Mouse (Mus musculus) heart, embryonic 11.5 days (tissue): ENCODE results near the gene Trim8. TPM values are rescaled to one million over a fixed set of nuclear protein-coding genes. Genes with fewer than 3 reads are reported as not detected.
A peak's percentile ranks its signal among the peaks of the same experiment; 100 is the strongest.

ENCODE experiments used
- ATAC-seq: fragments of 200-750 bp; cut with Nextera tagmentation; replicated peaks from 2 replicates; pipeline ENCODE4 v1.8.0; 2017; ENCODE audit warnings: moderate library complexity; ENCODE audit not compliant: insufficient number of reproducible peaks, low FRiP score, low TSS enrichment
- H3K27ac ChIP-seq: fragments of 300-500 bp; sonication (generic); 2 replicates; pipeline ENCODE4 v1.5.1; 2014; ENCODE audit warnings: mild to moderate bottlenecking, low read depth, low read length
- H3K27me3 ChIP-seq: fragments of 300-500 bp; sonication (generic); 2 replicates; pipeline ENCODE4 v1.6.1; 2014; ENCODE audit warnings: mild to moderate bottlenecking, low read length, mixed read lengths; ENCODE audit not compliant: control insufficient read depth, insufficient read depth
- H3K36me3 ChIP-seq: fragments of 300-500 bp; sonication (generic); 2 replicates; pipeline ENCODE4 v1.6.1; 2014; ENCODE audit warnings: mild to moderate bottlenecking, low read length, moderate library complexity, mixed read lengths; ENCODE audit not compliant: control insufficient read depth, insufficient read depth
- H3K4me1 ChIP-seq: fragments of 300-500 bp; sonication (generic); 2 replicates; pipeline ENCODE4 v1.6.1; 2014; ENCODE audit warnings: low read length; ENCODE audit not compliant: control insufficient read depth, insufficient read depth
- H3K4me2 ChIP-seq: fragments of 300-500 bp; sonication (generic); 2 replicates; pipeline ENCODE4 v1.6.1; 2014; ENCODE audit warnings: mild to moderate bottlenecking, moderate library complexity
- H3K4me3 ChIP-seq: fragments of 300-500 bp; sonication (generic); 2 replicates; pipeline ENCODE4 v1.5.1; 2014; ENCODE audit warnings: low read depth, low read length
- H3K9ac ChIP-seq: fragments of 300-500 bp; sonication (generic); 2 replicates; pipeline ENCODE4 v1.6.1; 2014; ENCODE audit warnings: mild to moderate bottlenecking, low read depth, low read length, moderate library complexity
- H3K9me3 ChIP-seq: fragments of 300-500 bp; sonication (generic); replicated peaks from 2 replicates; pipeline ENCODE4 v1.6.1; 2016; ENCODE audit warnings: low read length; ENCODE audit not compliant: control insufficient read depth
- WGBS: fragments of 180-500 bp; shearing (Covaris S2); extraction: QIAGEN DNeasy Blood & Tissue Kit; methylation state at CpG from one replicate; pipeline ENCODE4 v1.1.7; 2014; ENCODE audit not compliant: insufficient replicate concordance; 5-methylcytosine and 5-hydroxymethylcytosine counted together
- polyA plus RNA-seq: library from polyadenylated mRNA; unstranded; fragments of >200 nt; fragmentation: Nextera tagmentation; extraction: Ambion mirVana; gene quantifications from 2 replicates; pipeline ENCODE4 v1.2.1, GENCODE M21; 2014

Gene Trim8
- polyA plus RNA-seq, 1 experiment from 2014 or later: 18.6 TPM

DNA sequence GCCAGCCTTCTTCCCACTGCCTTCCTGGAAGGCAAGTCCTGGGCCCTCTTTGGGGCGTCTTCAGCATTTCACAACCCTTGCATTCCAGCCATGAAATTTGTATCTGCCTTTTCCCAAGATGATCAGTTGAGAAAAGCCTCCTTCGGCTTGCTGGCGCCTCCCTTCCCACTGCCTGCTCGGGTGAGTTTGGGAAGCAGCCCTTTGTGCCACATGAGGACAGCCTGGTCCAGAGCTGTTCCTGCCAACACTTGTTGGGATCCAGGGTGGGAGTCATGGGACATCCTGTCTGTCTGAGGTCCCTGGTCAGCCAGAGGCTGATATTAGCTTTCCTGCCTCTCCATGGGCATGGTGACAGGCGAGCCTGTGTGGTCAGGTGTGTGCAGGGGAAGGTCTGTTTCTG is 43.7 kb upstream of the Trim8 start:
- no peak overlapping the region for H3K4me2 ChIP-seq
- ATAC-seq: no peak
- 79% methylated on average over 5 of the region's 5 CpGs for WGBS

GRCm38 (mm10) chr19:46459256-46459655 is 42.2 kb upstream of the Trim8 start:
- H3K27ac ChIP-seq: peak overlapping the region; percentile 70
- WGBS: 46% methylated on average over 10 of the region's 10 CpGs
- no peak overlapping the region for H3K4me3 ChIP-seq
- peak overlapping the region; percentile 46; the same call in 1 of the 2 replicates for H3K9ac ChIP-seq
- peaks cover 62% of the 10 kb centered on the region for H3K4me1 ChIP-seq
- no peaks in the 10 kb centered on the region for H3K27me3 ChIP-seq
- peak overlapping the region; percentile 19; the same call in 1 of the 2 replicates for H3K4me2 ChIP-seq
- no peaks in the 10 kb centered on the region for H3K9me3 ChIP-seq
- H3K36me3 ChIP-seq: peaks cover 11% of the 10 kb centered on the region; the same call in 1 of the 2 replicates
- no peak for ATAC-seq

More for the DNA sequence above, 43.7 kb upstream of the Trim8 start:
- peak overlapping the region; percentile 37; the same call in 1 of the 2 replicates for H3K27ac ChIP-seq
- no peaks in the 10 kb centered on the region for H3K9me3 ChIP-seq
- peaks cover 7% of the 10 kb centered on the region; the same call in 1 of the 2 replicates for H3K36me3 ChIP-seq
- peaks cover 76% of the 10 kb centered on the region for H3K4me1 ChIP-seq
- H3K4me3 ChIP-seq: no peak overlapping the region
- no peak overlapping the region for H3K9ac ChIP-seq
- H3K27me3 ChIP-seq: no peaks in the 10 kb centered on the region

GRCm38 (mm10) chr19:46459889-46460288 is 41.6 kb upstream of the Trim8 start:
- ATAC-seq: no peak
- peak overlapping the region; percentile 17 for H3K9ac ChIP-seq
- 65% methylated on average over 2 of the region's 2 CpGs for WGBS
- no peak overlapping the region for H3K4me3 ChIP-seq
- H3K4me2 ChIP-seq: no peak overlapping the region
- H3K9me3 ChIP-seq: no peaks in the 10 kb centered on the region
- peaks cover 55% of the 10 kb centered on the region for H3K4me1 ChIP-seq
- H3K27ac ChIP-seq: peak overlapping the region; percentile 70
- H3K27me3 ChIP-seq: no peaks in the 10 kb centered on the region
- H3K36me3 ChIP-seq: peaks cover 11% of the 10 kb centered on the region; the same call in 1 of the 2 replicates

DNA sequence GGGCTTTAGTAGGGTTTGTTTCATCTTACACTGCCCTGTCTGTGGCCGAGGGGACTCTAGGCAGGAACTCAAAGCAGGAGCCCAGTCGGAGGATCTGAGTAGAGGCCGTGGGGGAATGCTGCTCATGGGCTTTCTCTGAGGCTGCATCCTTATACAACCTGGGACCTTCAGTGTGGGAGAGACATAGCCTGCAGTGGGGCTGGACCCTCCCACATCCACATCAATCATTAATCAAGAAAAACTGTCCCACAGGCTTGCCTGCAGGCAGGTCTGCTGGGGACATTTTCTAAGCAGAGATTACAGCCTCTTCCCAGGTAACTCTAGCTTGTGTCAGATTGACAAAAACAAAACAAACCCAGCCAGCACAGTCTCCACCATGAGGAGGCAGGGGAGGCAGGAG is 38.9 kb upstream of the Trim8 start:
- Histone ChIP-seq H3K27me3 (no peaks in the 10 kb centered on the region), H3K4me2 (no peak overlapping the region), H3K4me3 (no peak overlapping the region), H3K9ac (no peak overlapping the region), H3K4me1 (peaks cover 36% of the 10 kb centered on the region), H3K27ac (no peak overlapping the region), H3K9me3 (no peaks in the 10 kb centered on the region), H3K36me3 (peaks cover 11% of the 10 kb centered on the region; the same call in 1 of the 2 replicates)
- ATAC-seq: no peak
- 71% methylated on average over 3 of the region's 3 CpGs for WGBS

- peaks cover 27% of the 10 kb centered on the region for H3K4me1 ChIP-seq
- peaks cover 7% of the 10 kb centered on the region; the same call in 1 of the 2 replicates for H3K36me3 ChIP-seq
- no peak for ATAC-seq
- H3K27ac ChIP-seq: no peak overlapping the region
- 98% methylated on average over 4 of the region's 4 CpGs for WGBS
- no peak overlapping the region for H3K9ac ChIP-seq
- H3K4me2 ChIP-seq: no peak overlapping the region
- H3K9me3 ChIP-seq: no peaks in the 10 kb centered on the region
- H3K27me3 ChIP-seq: no peaks in the 10 kb centered on the region
- H3K4me3 ChIP-seq: no peak overlapping the region
Observed at GRCm38 (mm10) chr19:46463446-46463845, 38.1 kb upstream of the Trim8 start.

DNA sequence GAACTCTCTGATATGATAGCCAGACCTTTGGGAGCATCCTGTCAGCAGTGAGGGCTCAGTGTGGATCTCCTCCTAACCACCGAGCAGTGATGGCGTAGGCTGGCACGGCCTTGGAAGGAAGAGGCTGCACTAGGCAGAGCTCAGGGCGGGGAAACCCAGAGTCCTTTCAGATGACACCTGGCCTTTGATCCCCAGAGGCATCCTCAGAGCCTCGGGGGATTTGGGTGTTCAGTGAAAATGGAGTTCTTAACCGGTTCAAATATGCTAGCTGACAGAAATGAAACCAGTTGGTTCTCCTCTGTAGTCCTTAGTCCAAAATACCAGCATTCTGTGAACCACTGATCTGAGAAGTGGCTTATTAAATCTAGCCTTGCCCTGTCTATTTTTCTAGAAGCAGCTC is 35.3 kb upstream of the Trim8 start:
- WGBS: 70% methylated on average over 6 of the region's 6 CpGs
- peaks cover 7% of the 10 kb centered on the region; the same call in 1 of the 2 replicates for H3K36me3 ChIP-seq

GRCm38 (mm10) chr19:46467051-46467503 is 34.4 kb upstream of the Trim8 start:
- Histone ChIP-seq H3K4me3 (no peak overlapping the region), H3K27me3 (no peaks in the 10 kb centered on the region), H3K4me1 (peaks cover 33% of the 10 kb centered on the region), H3K9ac (no peak overlapping the region), H3K27ac (no peak overlapping the region), H3K36me3 (peaks cover 5% of the 10 kb centered on the region; the same call in 1 of the 2 replicates), H3K9me3 (no peaks in the 10 kb centered on the region), H3K4me2 (no peak overlapping the region)
- ATAC-seq: no peak
- WGBS: 69% methylated on average over 3 of the region's 3 CpGs

More for the DNA sequence above, 35.3 kb upstream of the Trim8 start:
- Histone ChIP-seq H3K9ac (no peak overlapping the region), H3K4me3 (no peak overlapping the region), H3K9me3 (no peaks in the 10 kb centered on the region), H3K27me3 (no peaks in the 10 kb centered on the region), H3K4me2 (no peak overlapping the region), H3K27ac (no peak overlapping the region; the same call in 1 of the 2 replicates), H3K4me1 (peaks cover 23% of the 10 kb centered on the region)
- no peak for ATAC-seq

- H3K9me3 ChIP-seq: no peaks in the 10 kb centered on the region
- H3K36me3 ChIP-seq: peaks cover 8% of the 10 kb centered on the region
- H3K4me1 ChIP-seq: peaks cover 34% of the 10 kb centered on the region
- ATAC-seq: no peak
- 33% methylated on average over 17 of the region's 17 CpGs for WGBS
- H3K4me3 ChIP-seq: no peak overlapping the region
- no peak overlapping the region for H3K4me2 ChIP-seq
- H3K9ac ChIP-seq: peak overlapping the region; percentile 39; the same call in 1 of the 2 replicates
- no peaks in the 10 kb centered on the region for H3K27me3 ChIP-seq
- peak overlapping the region; percentile 81 for H3K27ac ChIP-seq
Observed at GRCm38 (mm10) chr19:46470364-46471240, 30.9 kb upstream of the Trim8 start.
